Mouse (Mus musculus) left cerebral cortex, adult 18-20 months (tissue): ENCODE data around the gene Evpl. TPM values are rescaled to one million over a fixed set of nuclear protein-coding genes. Genes with fewer than 3 reads are reported as not detected.
A peak's percentile ranks its signal among the peaks of the same experiment; 100 is the strongest.

Source experiments
- DNase-seq, 2 experiments: peaks; one replicate each; pipeline ENCODE4 v3.0.0; 2021 to 2022; ENCODE audit warnings: low spot score in 2 of 2, mixed read lengths in 1 of 2
- total RNA-seq, 2 experiments: library from RNA; stranded (reverse); gene quantifications; 2 replicates each; pipeline ENCODE4 v1.2.3; 2021

Evpl gene
- total RNA-seq, 2 experiments from 2014 or later: 1.8 to 1.9 TPM

DNA sequence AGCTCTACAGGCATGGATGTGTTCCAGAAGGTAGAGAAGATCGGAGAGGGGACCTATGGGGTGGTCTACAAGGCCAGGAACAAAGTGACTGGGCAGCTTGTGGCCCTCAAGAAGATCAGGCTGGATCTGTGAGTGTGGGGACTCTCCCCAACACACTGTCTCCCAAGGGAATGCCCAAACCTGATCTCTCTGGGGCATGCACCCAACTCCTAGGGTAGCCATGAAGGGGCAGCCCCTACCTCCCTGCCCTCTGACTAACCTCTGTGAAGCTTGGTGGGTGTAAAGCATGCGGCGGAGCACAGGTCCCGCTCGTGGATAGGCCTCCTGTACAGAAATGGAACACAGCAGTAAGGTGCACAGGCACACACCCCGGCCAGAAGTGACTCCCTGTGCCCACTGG is 21.9 kb downstream of the Evpl start:
- DNase-seq: no peak

DNA sequence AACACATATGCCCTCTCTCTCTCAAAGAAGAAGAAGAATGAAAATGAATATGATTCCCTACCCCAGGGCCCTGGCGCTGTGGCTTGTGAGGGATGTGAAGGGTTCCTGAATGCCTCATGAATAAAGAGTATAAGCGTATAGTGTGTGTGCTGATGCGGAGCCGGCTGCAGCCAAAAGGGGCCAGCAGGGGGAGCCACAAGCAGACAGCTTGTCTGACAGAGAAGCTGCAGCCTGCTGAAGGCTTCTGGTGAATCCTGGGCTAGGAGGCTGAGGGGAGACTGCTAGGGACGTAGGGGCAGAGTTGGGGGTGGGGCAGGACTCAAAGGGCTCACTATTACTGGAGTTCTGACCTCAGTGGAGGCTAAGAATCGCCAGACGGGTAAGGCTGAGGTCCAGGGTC is 22.7 kb downstream of the Evpl start:
- DNase-seq: no peak

DNA sequence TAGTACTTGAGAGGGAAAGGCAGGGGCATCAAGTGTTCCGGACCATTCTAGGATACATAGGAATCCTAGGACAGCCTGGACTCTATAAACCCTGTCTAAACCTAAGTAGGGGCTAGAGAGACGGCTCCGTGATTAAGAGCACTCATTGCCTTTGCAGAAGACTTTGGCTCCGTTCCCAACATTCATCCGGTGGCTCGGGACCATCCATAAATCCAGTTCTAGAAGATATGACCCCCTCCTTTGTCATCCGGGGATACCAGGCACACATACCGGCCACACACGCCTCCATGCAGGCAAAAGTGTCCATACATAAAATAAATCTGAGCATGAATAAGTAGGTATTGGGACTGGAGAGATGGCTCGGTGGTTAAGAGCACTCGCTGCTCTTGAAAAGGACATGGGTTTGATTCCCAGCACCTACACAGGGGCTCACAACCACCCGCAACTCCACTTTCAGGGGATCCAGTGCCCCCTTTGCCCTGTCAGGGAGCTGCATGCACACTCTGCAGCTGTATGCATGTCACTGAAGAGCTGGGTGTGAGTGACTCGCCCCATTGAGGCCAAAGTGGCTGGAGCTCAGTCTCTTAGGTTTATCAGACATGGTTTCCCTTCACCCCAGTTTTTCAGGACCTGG is 23.9 kb downstream of the Evpl start:
- no peak for DNase-seq

DNA sequence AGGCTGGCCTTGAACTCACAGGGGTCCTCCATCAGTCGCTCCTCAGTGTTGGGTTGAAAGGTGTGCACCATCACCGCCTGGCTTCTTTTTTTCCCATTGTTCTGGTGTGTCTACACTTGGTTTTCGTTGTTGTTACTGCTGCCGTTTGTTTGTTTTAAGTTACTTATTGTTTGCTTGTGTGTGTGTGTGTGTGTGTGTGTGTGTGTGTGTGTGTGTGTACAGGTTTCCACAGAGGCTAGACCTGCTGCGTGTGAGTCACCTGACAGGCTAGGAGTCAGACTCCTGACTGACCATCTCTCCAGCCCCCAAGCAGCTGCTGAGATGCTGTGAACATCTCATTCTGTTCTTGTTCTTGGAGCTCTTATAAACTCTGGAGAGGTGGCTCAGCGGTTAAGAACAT is 25.0 kb downstream of the Evpl start:
- DNase-seq: no peak

DNA sequence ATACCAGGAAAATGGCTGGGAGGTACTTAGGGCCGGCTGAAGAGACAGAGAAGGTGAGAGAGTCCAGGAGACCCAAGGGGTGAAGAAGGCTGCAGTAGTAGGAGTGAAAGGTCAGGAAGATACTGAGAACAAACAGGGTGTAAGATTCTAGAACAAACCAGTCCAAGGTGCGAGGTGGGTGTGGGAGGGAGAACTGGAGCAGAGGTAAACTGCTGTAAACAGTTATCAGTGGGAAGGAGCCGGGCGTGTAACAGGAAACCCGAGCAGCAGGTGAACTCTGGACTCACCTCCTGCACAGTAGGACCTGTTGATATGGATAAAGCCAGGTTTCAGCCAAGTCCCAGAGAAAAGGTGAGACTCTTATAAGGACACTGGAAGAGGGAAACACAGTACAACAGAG is 27.2 kb downstream of the Evpl start:
- no peak for DNase-seq

DNA sequence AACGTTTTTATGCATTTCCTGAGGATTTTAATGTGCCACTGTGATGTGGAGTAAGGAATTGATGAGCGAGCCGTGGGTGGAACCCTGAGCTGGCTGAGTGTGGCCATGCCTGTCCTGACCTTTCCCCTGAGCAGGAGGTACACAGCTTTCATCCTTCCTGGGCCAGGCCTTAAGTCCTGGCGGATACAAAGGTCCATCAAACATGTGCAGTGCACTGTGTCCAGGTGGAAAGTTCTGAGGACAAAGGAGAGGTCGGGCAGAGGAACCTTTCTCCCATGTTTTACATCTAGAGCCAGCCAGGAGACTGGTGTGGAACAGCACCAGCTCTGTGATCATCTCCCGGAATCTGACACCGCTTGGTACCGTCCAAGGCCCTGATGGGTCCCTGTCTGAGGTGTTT is 28.6 kb downstream of the Evpl start:
- no peak for DNase-seq

DNA sequence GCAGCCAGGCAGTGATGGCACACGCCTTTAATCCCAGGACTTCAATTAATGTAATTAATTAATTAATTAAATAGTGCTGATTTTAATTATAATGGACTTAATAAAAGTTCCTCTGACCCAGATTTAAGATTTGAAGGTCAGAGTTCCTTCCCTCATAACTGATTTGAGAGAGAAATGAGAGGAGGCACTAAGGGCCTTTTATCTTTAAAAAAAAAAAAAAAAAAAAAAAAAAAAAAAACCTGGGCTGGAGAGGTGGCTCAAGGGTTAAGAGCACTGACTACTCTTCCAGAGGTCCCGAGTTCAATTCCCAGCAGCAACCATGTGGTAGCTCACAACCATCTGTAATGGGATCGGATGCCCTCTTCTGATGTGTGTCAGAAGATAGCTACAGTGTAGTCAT is 29.2 kb downstream of the Evpl start:
- no peak for DNase-seq

DNA sequence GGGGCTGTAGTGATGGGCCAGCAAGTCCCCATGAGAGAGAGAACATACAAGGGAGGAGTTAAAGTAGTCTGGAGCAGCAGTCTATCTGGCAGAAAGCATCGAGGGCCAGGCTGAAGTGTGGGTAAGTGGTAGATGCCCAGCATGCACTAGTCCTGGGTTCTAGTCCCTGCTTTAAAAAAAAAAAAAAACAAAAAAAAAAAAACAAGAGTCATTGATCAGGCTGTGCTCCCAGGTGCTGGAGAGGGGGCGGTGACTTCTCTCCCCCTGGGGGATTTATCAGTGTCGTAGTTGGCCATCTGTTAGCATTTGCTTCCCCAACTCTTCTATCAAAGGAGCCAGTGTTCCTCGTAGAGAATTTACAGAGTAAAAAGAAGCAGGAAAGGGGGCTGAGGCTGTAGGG is 31.2 kb downstream of the Evpl start:
- no peak for DNase-seq

DNA sequence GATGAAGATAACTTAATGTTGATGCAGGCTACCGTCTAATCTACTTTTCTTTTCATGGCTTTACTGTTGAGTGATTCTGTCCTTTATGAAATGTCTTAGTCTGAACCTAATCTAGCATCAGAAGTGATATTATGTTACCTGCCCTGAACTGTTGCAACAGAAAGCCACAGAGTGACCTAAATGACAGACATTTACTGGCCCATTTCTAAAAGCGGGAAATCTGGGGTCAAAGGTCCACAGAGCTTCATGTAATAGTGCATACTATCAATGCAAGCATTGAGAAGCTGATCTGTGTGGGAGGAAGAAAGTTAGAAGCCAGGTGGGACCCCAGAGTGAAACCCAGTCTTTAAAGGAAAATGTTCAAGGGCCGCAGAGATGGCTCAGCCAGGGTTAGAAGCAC is 34.7 kb downstream of the Evpl start:
- DNase-seq: no peak

DNA sequence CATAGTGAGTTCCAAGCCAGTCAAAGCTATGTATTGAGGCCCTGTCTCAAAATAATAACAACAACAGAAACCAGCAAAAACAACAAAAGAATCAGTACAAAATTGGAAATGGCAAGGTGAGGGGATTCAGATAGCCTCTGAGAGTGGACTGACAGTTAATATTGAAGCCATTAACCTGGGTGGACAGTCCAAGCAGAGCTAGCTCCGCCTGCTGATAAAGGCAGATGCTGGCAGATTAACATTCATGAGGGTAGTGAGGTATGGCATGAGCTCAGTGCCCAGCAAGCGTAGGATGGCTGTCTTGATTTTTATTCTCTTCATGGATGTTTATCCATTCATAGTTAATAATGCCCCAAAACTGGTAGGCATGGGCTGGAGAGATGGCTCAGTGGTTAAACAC is 36.7 kb downstream of the Evpl start:
- DNase-seq: no peak

DNA sequence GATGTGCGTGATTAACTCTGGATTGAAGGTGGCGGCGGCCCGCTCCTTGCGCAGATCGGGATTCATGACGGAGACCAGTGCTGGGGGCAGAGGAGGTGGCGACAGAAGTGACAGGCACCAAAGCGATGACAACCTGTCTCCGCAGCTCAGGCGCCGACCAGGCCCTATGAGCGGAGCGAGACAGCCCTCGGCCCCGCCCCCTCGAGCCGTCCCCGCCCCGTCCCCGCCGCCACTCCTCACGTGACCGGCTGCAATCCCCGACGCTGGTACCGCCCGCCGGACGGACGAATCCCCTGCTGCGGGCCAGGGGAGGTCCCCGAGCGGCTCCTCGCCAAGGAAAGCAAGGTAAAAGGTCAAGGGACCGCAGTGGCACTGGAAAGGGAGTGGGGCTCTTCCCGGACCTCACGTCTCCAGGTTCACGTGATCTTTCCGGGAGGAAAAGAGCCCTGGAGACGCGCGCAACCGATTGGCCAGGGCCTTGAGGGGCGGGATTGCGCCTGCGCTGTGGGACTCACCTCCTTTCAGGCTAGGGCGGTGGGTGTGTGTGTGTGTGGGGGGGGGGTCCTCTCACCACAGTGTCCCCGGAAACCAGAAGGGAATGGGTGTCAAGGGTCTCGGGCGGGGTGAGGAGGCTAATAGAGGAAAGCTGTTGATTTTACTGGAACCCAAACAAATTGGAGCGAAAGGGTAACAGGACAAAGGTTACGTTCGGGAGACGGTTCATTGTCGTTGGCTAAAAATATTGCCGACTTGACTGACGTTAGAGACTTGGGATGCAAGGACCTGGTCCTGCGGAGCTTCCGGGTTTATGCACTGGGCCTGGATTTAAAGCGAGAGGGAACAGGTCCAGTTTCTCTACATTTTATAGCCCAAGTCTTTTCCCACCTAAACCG is 39.0 kb downstream of the Evpl start, which contains the start of the genes Ten1 and Acox1:
TSS of gene Ten1 (plus strand) at position 217 of the 893 bp plus-strand sequence.
TSS of gene Acox1 (minus strand) at position 407 of the 893 bp plus-strand sequence.
- peak; percentile 95 to 96 for DNase-seq

DNA sequence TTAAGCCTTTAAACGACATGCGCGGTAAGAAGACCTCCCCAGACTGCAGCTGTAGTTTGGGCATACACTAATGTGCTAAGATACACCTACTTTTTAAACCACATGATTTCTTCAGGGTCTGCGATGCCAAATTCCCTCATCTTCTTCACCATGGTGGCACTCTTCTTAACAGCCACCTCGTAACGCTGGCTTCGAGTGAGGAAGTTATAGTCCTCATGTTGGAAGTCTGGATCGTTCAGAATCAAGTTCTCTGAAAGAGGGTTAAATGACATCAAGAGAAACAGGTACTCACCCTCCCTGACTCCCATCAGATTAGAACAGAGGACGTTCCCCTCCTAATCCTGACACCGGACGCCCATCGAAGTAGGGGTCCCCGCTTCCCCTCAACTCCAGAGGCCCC is 39.7 kb downstream of the Evpl start:
- DNase-seq: no peak

DNA sequence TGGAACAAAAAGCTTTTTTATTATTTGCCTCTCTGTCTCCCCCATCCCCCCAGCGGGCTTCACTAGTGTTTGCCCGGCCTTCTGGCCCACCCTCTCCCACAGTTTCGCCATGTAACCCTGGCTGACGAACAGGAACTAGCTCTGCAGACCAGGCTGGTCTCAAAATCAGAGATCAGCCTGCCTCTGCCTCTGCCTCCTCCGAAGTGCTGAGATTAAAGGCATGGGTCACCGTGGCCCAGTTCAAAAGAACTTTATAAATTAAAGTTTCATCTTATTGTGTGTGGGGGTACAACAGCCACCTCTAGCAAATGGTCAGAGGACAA is 40.3 kb downstream of the Evpl start:
- DNase-seq: no peak

DNA sequence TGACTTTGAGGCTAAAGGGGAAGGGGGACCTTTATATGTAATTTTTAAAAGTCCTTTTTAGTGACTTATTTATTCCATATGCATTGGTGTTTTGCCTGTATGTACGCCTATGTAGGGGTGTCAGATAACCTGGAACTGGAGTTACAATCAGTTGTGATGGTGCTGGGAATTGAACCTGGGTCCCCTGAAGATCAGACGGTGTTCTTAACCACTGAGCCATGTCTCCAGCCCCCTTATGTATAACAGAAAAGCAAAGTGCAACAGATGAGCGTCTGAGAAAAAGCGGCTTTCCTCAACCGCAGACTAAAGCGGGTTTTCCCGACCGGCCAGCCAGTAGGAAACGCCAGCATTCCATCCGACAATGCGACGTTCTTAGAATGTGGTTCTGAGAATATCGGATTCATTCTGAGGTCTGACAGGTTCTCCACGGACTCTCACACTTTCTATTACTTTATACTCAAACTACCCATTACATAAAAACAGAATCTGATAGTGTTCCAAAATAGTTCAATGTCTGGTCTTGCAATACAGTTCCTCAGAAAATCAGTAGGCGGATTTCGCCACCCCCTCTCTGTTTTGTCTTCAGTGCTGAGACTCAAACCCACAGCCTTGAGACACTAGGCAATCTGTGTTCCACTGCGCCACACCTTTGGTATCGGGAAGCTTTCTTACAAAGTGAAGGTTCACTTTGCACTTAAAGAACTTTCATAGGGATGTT is 40.9 kb downstream of the Evpl start:
- DNase-seq: no peak

DNA sequence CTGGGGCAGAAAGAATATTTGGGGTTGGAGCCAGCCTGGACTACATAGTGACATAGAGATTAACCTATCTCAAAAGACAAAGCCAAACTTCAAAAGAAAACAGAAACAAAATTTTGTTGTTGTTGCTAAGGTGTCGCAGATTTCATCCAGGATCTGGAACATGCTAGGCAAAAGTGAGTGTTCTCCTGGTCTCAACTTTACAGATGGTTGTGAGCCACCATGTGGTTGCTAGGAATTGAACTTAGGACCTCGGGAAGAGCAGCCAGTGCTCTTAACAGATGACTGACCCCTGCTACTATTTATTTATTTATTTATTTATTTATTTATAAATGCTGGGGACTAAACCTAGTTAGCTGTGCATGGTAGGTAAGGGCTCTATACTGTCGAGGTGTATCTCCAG is 41.5 kb downstream of the Evpl start:
- DNase-seq: no peak

DNA sequence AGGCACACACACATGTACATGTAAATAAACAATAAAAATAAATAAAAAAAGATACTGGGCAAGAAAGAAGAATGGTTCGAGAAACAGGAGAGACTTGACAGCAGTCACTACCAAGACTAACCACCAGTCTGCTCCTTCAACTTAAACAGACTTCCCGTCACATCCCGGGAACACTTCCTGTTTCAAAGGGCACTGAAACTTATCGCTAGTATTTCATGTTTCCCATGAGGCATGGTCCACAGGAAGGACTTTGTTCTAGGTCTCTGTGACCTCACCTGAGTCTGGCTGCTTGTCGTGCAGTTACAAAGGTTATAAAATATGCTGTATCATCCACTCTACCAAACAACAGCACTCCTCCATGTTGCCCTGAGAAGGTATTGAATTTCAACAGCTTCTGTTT is 42.6 kb downstream of the Evpl start:
- DNase-seq: no peak

DNA sequence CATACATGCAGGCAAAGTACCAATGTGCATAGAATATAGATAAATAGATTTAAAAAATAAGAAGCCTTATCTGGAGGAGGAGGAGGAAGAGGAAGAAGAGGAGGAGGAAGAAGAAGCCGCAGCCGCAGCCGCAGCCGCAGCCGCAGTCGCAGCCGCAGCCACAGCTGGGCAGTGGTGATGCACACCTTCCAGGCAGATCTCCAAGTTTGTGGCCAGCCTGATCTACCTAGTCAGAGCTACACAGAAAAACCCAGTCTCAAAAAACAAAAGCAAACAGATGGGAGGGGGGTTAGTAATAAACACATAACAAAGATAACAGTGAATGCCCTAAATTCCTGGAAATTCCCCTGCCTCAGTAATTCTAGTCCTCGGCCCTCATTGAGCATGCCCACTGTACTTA is 43.3 kb downstream of the Evpl start:
- no peak for DNase-seq

DNA sequence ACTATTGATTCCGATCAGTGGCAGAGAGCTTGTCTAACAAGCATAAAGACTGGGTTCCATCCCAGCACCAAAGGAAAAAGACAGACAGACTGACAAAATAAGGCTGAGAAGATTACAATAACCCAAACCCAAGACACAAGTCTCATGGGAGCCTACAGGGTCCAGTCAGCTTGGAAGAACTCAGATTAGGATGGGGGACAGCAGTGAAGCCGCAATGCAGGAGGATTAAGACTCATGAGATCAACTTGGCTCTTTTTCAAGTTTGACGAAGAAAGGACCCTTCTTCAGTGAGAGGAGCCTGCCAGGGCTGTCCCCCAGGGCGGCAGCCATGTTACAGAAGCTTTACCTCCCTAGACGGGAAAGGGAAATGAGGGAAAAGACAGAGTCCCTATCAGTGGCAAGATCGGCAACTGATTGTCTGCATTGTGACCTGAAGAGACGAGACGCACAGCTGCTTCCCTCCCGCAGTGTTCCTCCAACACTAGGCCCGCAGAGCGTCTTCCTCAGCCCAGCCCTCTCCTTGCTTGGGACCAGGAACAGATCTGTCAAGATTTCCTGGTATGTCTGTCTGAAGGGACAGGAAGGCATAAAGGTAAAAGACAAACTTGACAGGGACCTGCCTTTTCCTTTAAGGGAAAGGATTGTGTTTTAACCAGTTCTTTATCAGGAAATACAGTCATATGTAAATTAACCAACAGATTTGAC is 50.5 kb downstream of the Evpl start:
- DNase-seq: no peak

DNA sequence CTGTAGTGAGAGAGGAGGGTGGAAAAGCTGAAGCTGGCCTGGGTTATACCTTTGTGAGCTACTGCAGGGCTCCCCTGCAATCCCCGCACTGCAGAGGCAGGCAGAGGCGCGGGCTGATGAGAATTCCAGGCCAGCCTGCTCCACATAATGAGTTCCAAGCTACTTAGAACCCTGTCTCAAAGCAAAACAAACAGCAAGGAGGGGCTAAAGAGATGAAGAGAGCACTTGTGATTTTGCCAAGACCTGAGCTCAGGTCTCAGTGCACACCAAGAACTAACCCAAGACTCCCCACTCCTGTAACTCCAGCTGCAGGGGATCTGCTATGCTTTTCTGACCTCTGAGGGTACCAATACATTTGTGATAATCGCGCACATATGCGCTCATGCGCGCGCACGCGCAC is 51.5 kb downstream of the Evpl start:
- no peak for DNase-seq

DNA sequence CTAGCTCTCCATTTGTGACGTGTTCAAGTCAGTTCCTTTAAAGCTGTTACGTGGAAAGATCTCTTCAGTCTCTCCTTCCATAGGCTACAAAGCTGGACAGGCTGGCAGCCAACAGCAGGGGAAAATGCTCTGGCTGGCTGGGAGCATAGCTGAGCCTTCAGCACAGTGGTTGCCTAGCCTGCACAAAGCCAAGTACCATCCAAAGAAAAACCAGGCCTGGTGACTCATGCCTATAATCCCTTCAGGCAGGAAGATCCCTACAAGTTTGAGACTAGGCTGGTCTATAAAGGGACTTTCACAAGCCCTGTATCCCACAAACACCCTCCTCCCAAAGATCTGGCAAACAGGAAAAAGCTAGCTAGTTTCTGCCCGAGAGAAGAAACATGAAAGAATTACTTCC is 52.0 kb downstream of the Evpl start:
- no peak for DNase-seq

DNA sequence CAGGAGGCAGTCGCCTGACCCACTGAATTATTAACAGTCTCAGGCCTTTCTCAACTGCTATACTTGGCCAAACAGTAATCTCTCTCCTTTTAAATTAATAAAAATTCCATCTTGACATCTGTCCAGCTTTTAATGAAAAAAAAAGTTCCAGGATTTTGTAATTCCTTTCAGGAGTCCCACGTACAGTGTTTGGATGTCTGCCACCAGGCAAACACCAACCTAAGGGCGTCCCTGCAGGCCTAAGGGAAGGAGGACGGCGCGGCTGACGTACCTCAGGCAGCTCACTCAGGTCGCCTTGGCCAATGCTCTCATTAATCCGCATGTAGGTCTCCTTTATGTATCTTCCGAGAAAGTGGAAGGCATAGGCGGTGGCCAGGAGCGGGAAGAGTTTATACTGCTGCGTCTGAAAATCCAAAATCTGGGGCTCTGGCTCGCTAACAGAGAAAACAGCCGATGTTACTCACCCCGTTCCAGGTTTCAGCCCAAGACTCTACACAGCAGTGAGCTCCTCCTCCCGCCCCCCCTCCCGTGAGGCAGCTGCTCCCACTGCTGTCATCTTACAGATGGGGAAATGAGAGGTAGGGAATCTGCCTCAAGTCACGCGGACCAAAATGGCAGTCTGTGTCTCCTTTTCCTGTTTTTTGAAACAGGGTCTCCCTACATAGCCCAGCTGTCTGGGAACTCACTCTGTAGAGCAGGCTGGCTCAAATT is 59.3 kb downstream of the Evpl start:
- DNase-seq: no peak
